Mouse (Mus musculus) layer of hippocampus, adult 9-10 months (tissue): ENCODE results near the gene Sash3.
"Not testable (repeated sequence)": the region's sequence is repeated elsewhere in the genome, so short reads cannot be mapped to it uniquely, and the experiment has no call there.

Experiments
- DNase-seq: peaks from one replicate; pipeline ENCODE4 v3.0.0; 2022; ENCODE audit warnings: low spot score

Gene Sash3

DNA sequence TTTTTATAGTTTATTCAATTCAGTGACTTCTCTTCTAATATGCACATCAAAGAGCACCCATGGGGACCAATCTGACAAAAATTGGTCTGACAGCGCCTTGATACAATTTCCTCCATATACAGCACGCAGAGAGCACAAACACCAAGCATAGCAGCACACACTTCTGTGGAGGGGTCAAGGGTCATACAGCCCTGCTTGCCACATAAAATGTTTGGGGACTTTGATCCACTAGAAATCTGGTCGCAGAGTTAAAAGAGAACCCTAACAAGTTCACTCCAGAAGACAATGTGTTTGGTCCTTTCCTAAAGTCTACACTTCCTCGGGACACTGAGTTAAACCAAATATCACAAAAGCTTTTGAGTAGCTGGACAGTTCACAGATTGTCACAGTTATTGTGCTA is 56.8 kb downstream of the Sash3 start:
- DNase-seq: no peak

- no peak for DNase-seq
Measured at GRCm38 (mm10) chrX:48203763-48204162, 57.5 kb downstream of the Sash3 start.

DNA sequence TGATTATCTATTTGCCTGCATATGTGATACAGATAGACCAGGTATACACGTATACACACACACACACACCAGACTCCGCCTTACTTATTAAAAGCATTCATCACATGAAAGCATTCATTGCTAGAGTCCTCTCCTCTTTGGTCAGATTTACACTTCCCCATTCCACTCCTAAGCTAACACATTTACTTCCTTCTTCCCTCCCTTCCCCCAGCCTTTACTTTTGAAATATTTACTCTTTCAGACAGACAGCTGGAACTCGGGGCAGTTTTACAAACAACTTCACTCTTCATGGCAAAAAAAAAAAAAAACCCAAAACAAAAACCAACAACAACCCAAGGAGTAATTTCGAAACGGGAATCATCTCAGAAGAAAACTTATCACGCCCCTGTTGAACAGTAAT is 58.2 kb downstream of the Sash3 start:
- DNase-seq: no peak

- DNase-seq: no peak
Measured at GRCm38 (mm10) chrX:48207761-48208487, 61.7 kb downstream of the Sash3 start.

GRCm38 (mm10) chrX:48208519-48209185 is 62.4 kb downstream of the Sash3 start, which contains the start of gene Zdhhc9:
Gene Zdhhc9, minus strand, starts transcription at chrX:48208878.
- DNase-seq: peak; percentile 71

- DNase-seq: not testable (repeated sequence)
Measured at GRCm38 (mm10) chrX:48209746-48210145, 63.5 kb downstream of the Sash3 start.
